Mouse (Mus musculus): ENCODE results near the gene Olfr56. TPM values are rescaled to one million over a fixed set of nuclear protein-coding genes. Genes with fewer than 3 reads are reported as not detected.
A peak's percentile ranks its signal among the peaks of the same experiment; 100 is the strongest.

The Olfr56 gene
- polyA plus RNA-seq, 1 experiment: 0.05 TPM

GRCm38 (mm10) chr11:49108833-49109232 is 130.1 kb downstream of the Olfr56 start:
- Histone ChIP-seq H3K4me3 (ENCODE audit: insufficient read depth, poor library complexity, severe bottlenecking) (no peak overlapping the region), H3ac (ENCODE audit: control insufficient read depth, insufficient read length, low read depth) (no peak overlapping the region), H3K36me3 (ENCODE audit: control insufficient read depth, insufficient read depth) (no peaks in the 10 kb centered on the region), H3K27me3 (ENCODE audit: control insufficient read depth, insufficient read depth, insufficient read length) (peaks cover 3% of the 10 kb centered on the region), H3K79me3 (ENCODE audit: low read depth) (no peaks in the 10 kb centered on the region), H3K79me2 (ENCODE audit: control insufficient read depth, insufficient read depth) (no peaks in the 10 kb centered on the region)
- TF ChIP-seq MYOG (IDR thresholded peaks at IDR 0.05; ENCODE audit: control insufficient read depth, extremely low read depth, insufficient read length): no peak
- TF ChIP-seq CTCF (IDR thresholded peaks at IDR 0.05; ENCODE audit: control insufficient read depth, insufficient read depth, insufficient read length): peak; percentile 24
- TF ChIP-seq CEBPB (IDR thresholded peaks at IDR 0.05; ENCODE audit: low read depth): no peak
- TF ChIP-seq MAX (IDR thresholded peaks at IDR 0.05): no peak

DNA sequence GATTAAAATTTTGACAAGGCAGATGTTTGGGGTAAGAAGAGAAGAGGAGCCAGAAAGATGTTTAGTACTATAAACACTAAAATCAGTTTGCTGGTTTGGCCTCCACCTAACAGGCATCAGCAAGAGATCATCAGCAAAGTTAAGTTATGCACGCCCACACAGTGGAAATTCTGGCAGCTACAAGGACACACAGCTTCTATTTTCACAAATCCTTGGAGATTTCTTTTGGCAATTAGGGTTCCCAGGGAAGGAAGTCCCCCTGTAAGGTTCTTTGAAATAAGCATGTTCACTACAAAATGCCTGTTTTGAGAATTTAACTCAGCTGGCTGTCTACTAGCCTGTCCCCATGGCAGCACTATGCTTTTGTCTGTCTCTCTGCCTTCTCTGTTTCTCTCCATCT is 132.3 kb downstream of the Olfr56 start:
- no peaks in the 10 kb centered on the region for H3K36me3 ChIP-seq (ENCODE audit: control insufficient read depth, insufficient read depth)
- peaks cover 3% of the 10 kb centered on the region for H3K27me3 ChIP-seq (ENCODE audit: control insufficient read depth, insufficient read depth, insufficient read length)
- no peak overlapping the region for H3ac ChIP-seq (ENCODE audit: control insufficient read depth, insufficient read length, low read depth)
- H3K79me2 ChIP-seq (ENCODE audit: control insufficient read depth, insufficient read depth): no peaks in the 10 kb centered on the region
- no peaks in the 10 kb centered on the region for H3K79me3 ChIP-seq (ENCODE audit: low read depth)
- TF ChIP-seq FOSL1 (IDR thresholded peaks at IDR 0.05; ENCODE audit: insufficient read depth, low read length, poor library complexity, severe bottlenecking) (no peak), CEBPB (IDR thresholded peaks at IDR 0.05; ENCODE audit: low read depth) (no peak), CTCF (IDR thresholded peaks at IDR 0.05; ENCODE audit: control insufficient read depth, insufficient read depth, insufficient read length) (no peak), USF1 (IDR thresholded peaks at IDR 0.05; ENCODE audit: low read depth) (no peak), MYOG (IDR thresholded peaks at IDR 0.05; ENCODE audit: control insufficient read depth, extremely low read depth, insufficient read length) (no peak), MAX (IDR thresholded peaks at IDR 0.05) (no peak)
- no peak overlapping the region for H3K4me3 ChIP-seq (ENCODE audit: insufficient read depth, poor library complexity, severe bottlenecking)

- Histone ChIP-seq H3K79me2 (ENCODE audit: control insufficient read depth, insufficient read depth) (no peaks in the 10 kb centered on the region), H3K36me3 (ENCODE audit: control insufficient read depth, insufficient read depth) (no peaks in the 10 kb centered on the region), H3K79me3 (ENCODE audit: low read depth) (no peaks in the 10 kb centered on the region), H3K4me3 (ENCODE audit: insufficient read depth, poor library complexity, severe bottlenecking) (no peak overlapping the region), H3ac (ENCODE audit: control insufficient read depth, insufficient read length, low read depth) (no peak overlapping the region), H3K27me3 (ENCODE audit: control insufficient read depth, insufficient read depth, insufficient read length) (peaks cover 3% of the 10 kb centered on the region)
- TF ChIP-seq USF1 (IDR thresholded peaks at IDR 0.05; ENCODE audit: low read depth) (no peak), MYOD1 (IDR thresholded peaks at IDR 0.05; ENCODE audit: control insufficient read depth, insufficient read length, low read depth) (no peak), MYOG (IDR thresholded peaks at IDR 0.05; ENCODE audit: control insufficient read depth, extremely low read depth, insufficient read length) (no peak), FOSL1 (IDR thresholded peaks at IDR 0.05; ENCODE audit: insufficient read depth, low read length, poor library complexity, severe bottlenecking) (no peak), CEBPB (IDR thresholded peaks at IDR 0.05; ENCODE audit: low read depth) (no peak), MAX (IDR thresholded peaks at IDR 0.05) (no peak), CTCF (IDR thresholded peaks at IDR 0.05; ENCODE audit: control insufficient read depth, insufficient read depth, insufficient read length) (no peak)
Measured at GRCm38 (mm10) chr11:49112624-49113219, 134.0 kb downstream of the Olfr56 start.

GRCm38 (mm10) chr11:49114158-49114557 is 135.5 kb downstream of the Olfr56 start:
- TF ChIP-seq CEBPB (IDR thresholded peaks at IDR 0.05; ENCODE audit: low read depth): no peak
- TF ChIP-seq MYOG (IDR thresholded peaks at IDR 0.05; ENCODE audit: control insufficient read depth, extremely low read depth, insufficient read length): no peak
- no peak for TF ChIP-seq MYOD1 (IDR thresholded peaks at IDR 0.05; ENCODE audit: control insufficient read depth, insufficient read length, low read depth)
- no peak for TF ChIP-seq FOSL1 (IDR thresholded peaks at IDR 0.05; ENCODE audit: insufficient read depth, low read length, poor library complexity, severe bottlenecking)
- no peak for TF ChIP-seq MAX (IDR thresholded peaks at IDR 0.05)
- no peaks in the 10 kb centered on the region for H3K79me3 ChIP-seq (ENCODE audit: low read depth)
- no peak overlapping the region for H3K4me3 ChIP-seq (ENCODE audit: insufficient read depth, poor library complexity, severe bottlenecking)
- peaks cover 3% of the 10 kb centered on the region for H3K27me3 ChIP-seq (ENCODE audit: control insufficient read depth, insufficient read depth, insufficient read length)
- H3ac ChIP-seq (ENCODE audit: control insufficient read depth, insufficient read length, low read depth): no peak overlapping the region
- no peaks in the 10 kb centered on the region for H3K36me3 ChIP-seq (ENCODE audit: control insufficient read depth, insufficient read depth)
- no peaks in the 10 kb centered on the region for H3K79me2 ChIP-seq (ENCODE audit: control insufficient read depth, insufficient read depth)

DNA sequence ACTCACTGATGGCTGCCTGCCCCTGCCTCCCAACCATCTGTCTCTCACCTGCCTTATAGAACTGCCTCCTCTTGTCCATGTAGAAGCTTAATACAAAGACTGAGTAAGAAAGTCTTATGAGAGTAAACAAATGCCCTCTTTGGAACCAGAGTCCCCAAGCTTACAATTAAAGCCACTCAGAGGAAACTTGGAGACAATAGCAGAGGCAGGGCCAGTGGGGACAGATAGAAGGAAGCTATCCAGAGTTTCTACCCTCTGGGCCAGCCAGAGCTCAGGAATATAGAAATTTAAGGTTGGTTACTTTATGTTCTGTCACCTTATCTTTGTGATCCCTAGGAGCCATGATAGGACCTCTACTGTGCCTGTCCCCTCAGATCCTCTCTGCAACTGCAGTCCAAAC is 136.1 kb downstream of the Olfr56 start, which contains the start of gene Olfr1396:
Olfr1396 (minus strand) TSS at position 101 of the 400 bp plus-strand sequence.
- H3K27me3 ChIP-seq (ENCODE audit: control insufficient read depth, insufficient read depth, insufficient read length): peaks cover 3% of the 10 kb centered on the region
- H3K36me3 ChIP-seq (ENCODE audit: control insufficient read depth, insufficient read depth): no peaks in the 10 kb centered on the region
- no peak for TF ChIP-seq USF1 (IDR thresholded peaks at IDR 0.05; ENCODE audit: low read depth)
- no peak for TF ChIP-seq CTCF (IDR thresholded peaks at IDR 0.05; ENCODE audit: control insufficient read depth, insufficient read depth, insufficient read length)
- no peak for TF ChIP-seq MYOD1 (IDR thresholded peaks at IDR 0.05; ENCODE audit: control insufficient read depth, insufficient read length, low read depth)
- TF ChIP-seq MYOG (IDR thresholded peaks at IDR 0.05; ENCODE audit: control insufficient read depth, extremely low read depth, insufficient read length): no peak
- no peak for TF ChIP-seq MAX (IDR thresholded peaks at IDR 0.05)
- TF ChIP-seq FOSL1 (IDR thresholded peaks at IDR 0.05; ENCODE audit: insufficient read depth, low read length, poor library complexity, severe bottlenecking): no peak
- TF ChIP-seq CEBPB (IDR thresholded peaks at IDR 0.05; ENCODE audit: low read depth): no peak
- H3K79me3 ChIP-seq (ENCODE audit: low read depth): no peaks in the 10 kb centered on the region
- no peaks in the 10 kb centered on the region for H3K79me2 ChIP-seq (ENCODE audit: control insufficient read depth, insufficient read depth)
- no peak within 1 kb of the TSS for H3K4me3 ChIP-seq (ENCODE audit: insufficient read depth, poor library complexity, severe bottlenecking)
- H3ac ChIP-seq (ENCODE audit: control insufficient read depth, insufficient read length, low read depth): no peak within 1 kb of the TSS

DNA sequence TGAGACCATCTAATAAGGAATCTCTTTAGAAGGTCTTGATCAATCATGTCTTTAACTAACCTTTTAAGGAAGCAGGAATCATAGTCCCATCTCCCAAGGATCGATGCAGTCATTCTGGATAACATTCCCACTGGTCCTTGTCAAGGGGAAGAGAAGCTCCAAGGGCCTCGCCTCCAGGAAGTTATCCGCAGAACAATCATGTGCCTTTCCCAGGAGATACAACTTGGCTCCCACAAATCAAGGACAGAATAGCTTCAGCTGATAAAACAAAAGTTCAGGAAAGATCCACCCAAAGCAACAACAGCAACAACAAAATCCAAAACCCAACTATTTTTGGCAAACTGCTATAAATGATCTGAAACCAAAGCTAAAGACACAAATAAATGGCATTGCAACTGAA is 140.9 kb downstream of the Olfr56 start:
- Histone ChIP-seq H3K79me3 (ENCODE audit: low read depth) (no peaks in the 10 kb centered on the region), H3K36me3 (ENCODE audit: control insufficient read depth, insufficient read depth) (no peaks in the 10 kb centered on the region), H3K4me3 (ENCODE audit: insufficient read depth, poor library complexity, severe bottlenecking) (no peak overlapping the region), H3K79me2 (ENCODE audit: control insufficient read depth, insufficient read depth) (no peaks in the 10 kb centered on the region), H3ac (ENCODE audit: control insufficient read depth, insufficient read length, low read depth) (no peak overlapping the region), H3K27me3 (ENCODE audit: control insufficient read depth, insufficient read depth, insufficient read length) (no peaks in the 10 kb centered on the region)
- TF ChIP-seq FOSL1 (IDR thresholded peaks at IDR 0.05; ENCODE audit: insufficient read depth, low read length, poor library complexity, severe bottlenecking): no peak
- TF ChIP-seq MYOD1 (IDR thresholded peaks at IDR 0.05; ENCODE audit: control insufficient read depth, insufficient read length, low read depth): no peak
- no peak for TF ChIP-seq CEBPB (IDR thresholded peaks at IDR 0.05; ENCODE audit: low read depth)
- TF ChIP-seq MAX (IDR thresholded peaks at IDR 0.05): no peak
- TF ChIP-seq MYOG (IDR thresholded peaks at IDR 0.05; ENCODE audit: control insufficient read depth, extremely low read depth, insufficient read length): no peak
- no peak for TF ChIP-seq USF1 (IDR thresholded peaks at IDR 0.05; ENCODE audit: low read depth)
- TF ChIP-seq CTCF (IDR thresholded peaks at IDR 0.05; ENCODE audit: control insufficient read depth, insufficient read depth, insufficient read length): no peak

Measured in C2C12 (cell line).